Mouse (Mus musculus) heart, embryonic 14.5 days (tissue): ENCODE results near the gene 1700023F06Rik. TPM values are rescaled to one million over a fixed set of nuclear protein-coding genes. Genes with fewer than 3 reads are reported as not detected.

Experiments used
- ATAC-seq: fragments of 200-750 bp; cut with Nextera tagmentation; 2 replicates; pipeline ENCODE4 v1.8.0; 2017; ENCODE audit warnings: low read depth, moderate TSS enrichment; ENCODE audit not compliant: insufficient number of reproducible peaks, insufficient read depth, low FRiP score
- H3K27ac ChIP-seq, 2 experiments: fragments of 200-500 bp in 1 of 2; fragments of 300-500 bp in 1 of 2; sonication (generic) in 1 of 2; replicated peaks in 1 of 2; 2 replicates each; pipeline ENCODE4 v1.5.1; 2012 to 2014; ENCODE audit warnings: low read depth in 2 of 2, low read length in 2 of 2, control low read depth in 1 of 2, mild to moderate bottlenecking in 1 of 2, mixed read lengths in 1 of 2; ENCODE audit not compliant: control insufficient read depth in 1 of 2, insufficient read depth in 1 of 2
- H3K27me3 ChIP-seq: fragments of 300-500 bp; sonication (generic); 2 replicates; pipeline ENCODE4 v1.6.1; 2014; ENCODE audit warnings: mild to moderate bottlenecking, low read length, control low read depth; ENCODE audit not compliant: control insufficient read depth, insufficient read depth
- H3K36me3 ChIP-seq: fragments of 300-500 bp; sonication (generic); 2 replicates; pipeline ENCODE4 v1.6.1; 2014; ENCODE audit warnings: mild to moderate bottlenecking, control low read depth, low read length, mixed read lengths; ENCODE audit not compliant: control insufficient read depth, insufficient read depth
- H3K4me1 ChIP-seq, 2 experiments: fragments of 200-500 bp in 1 of 2; fragments of 300-500 bp in 1 of 2; sonication (generic) in 1 of 2; 2 replicates each; pipeline ENCODE4 v1.6.1; 2012 to 2014; ENCODE audit warnings: low read length in 2 of 2, control low read depth in 1 of 2, mixed read lengths in 1 of 2; ENCODE audit not compliant: control insufficient read depth in 2 of 2, insufficient read depth in 2 of 2
- H3K4me2 ChIP-seq: fragments of 300-500 bp; sonication (generic); 2 replicates; pipeline ENCODE4 v1.6.1; 2014; ENCODE audit warnings: mild to moderate bottlenecking, low read length
- H3K4me3 ChIP-seq, 2 experiments: fragments of 200-500 bp in 1 of 2; fragments of 300-500 bp in 1 of 2; sonication (generic) in 1 of 2; 2 replicates each; pipeline ENCODE4 v1.5.1; 2012 to 2014; ENCODE audit warnings: low read length in 2 of 2, mild to moderate bottlenecking in 2 of 2, control low read depth in 1 of 2, low read depth in 1 of 2, moderate library complexity in 1 of 2; ENCODE audit not compliant: control insufficient read depth in 1 of 2, insufficient read depth in 1 of 2
- H3K9ac ChIP-seq: fragments of 300-500 bp; sonication (generic); 2 replicates; pipeline ENCODE4 v1.6.1; 2014; ENCODE audit warnings: mild to moderate bottlenecking, low read length
- H3K9me3 ChIP-seq: fragments of 300-500 bp; sonication (generic); 2 replicates; pipeline ENCODE4 v1.6.1; 2016; ENCODE audit warnings: low read length, control low read depth; ENCODE audit not compliant: control insufficient read depth
- WGBS: fragments of 180-500 bp; shearing (Covaris S2); extraction: QIAGEN DNeasy Blood & Tissue Kit; methylation state at CpG from one replicate; pipeline ENCODE4 v1.1.7; 2014; 5-methylcytosine and 5-hydroxymethylcytosine counted together
- polyA plus RNA-seq: library from polyadenylated mRNA; unstranded; fragments of >200 nt; fragmentation: Nextera tagmentation; extraction: Ambion mirVana; gene quantifications from 2 replicates; pipeline ENCODE4 v1.2.1, GENCODE M21; 2014

The 1700023F06Rik gene
- polyA plus RNA-seq, 1 experiment from 2014 or later: 0.30 TPM

DNA sequence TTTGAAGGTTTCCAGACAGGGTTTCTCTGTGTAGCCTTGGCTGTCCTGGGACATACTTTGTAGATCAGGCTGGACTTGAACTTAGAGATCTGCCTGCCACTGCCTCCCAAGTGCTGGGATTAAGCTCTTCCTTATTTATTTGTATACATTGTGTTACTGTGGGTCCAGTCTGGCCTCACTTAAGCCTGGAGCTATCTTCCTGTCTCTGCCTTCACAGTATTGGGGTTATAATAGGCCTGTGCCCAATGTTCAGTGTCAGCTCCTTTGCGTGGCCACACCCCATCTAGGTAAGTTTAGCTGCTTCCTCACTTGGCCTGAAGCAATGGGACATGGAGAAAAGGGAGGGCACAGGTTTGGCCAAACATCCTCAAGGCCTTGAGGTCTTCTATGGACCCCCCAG, 31.8 kb downstream of the 1700023F06Rik start:
- H3K27ac ChIP-seq: no peak overlapping the region
- peaks cover 28 to 38% of the 10 kb centered on the region in 2 experiments for H3K4me1 ChIP-seq
- no peaks in the 10 kb centered on the region for H3K9me3 ChIP-seq
- H3K4me2 ChIP-seq: no peak overlapping the region; the same call in 1 of the 2 replicates
- H3K4me3 ChIP-seq: no peak overlapping the region
- peaks cover 5% of the 10 kb centered on the region for H3K27me3 ChIP-seq
- ATAC-seq: no peak
- 93% methylated on average over 1 of the region's 1 CpGs for WGBS
- H3K36me3 ChIP-seq: no peaks in the 10 kb centered on the region
- no peak overlapping the region for H3K9ac ChIP-seq

DNA sequence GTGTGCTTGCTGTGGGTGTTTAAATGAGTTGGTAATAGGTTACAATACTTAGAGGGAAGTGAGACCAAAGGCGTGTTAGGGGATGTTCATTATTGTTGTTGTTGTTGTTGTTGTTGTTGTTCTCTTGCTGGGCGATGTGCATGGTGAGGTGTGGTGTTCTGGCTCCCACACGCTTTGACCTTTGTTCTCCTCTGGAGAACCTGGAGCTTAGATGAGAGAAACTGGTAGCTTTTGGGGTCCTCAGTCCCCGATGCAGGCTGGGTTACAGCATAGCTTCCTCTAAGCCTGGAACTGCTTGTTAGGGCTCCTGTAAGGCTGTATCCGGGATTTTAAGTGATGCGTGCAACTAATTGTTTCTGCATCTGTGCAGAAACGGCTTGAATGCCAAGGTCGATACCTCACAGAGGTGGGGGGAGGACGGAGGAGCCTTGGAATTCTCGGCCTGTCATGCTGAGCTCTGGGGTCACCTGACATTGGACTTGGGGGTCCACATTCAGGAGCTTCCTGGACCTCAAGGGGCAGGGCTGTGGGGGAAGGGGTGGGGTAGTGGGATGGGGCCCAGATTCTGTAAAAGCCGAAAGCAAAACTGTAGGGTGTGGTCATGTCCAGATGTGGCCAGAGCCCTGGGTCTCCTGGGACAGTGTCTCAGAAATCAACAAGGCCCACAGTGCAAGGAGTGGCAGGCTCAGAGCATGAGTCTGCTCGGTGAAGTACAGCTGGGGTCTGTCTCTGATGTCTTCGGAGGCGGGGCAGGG, 32.5 kb downstream of the 1700023F06Rik start:
- no peaks in the 10 kb centered on the region for H3K36me3 ChIP-seq
- no peak overlapping the region for H3K4me3 ChIP-seq
- H3K4me2 ChIP-seq: no peak overlapping the region
- no peak for ATAC-seq
- 78% methylated on average over 14 of the region's 14 CpGs for WGBS
- peaks cover 28 to 42% of the 10 kb centered on the region in 2 experiments for H3K4me1 ChIP-seq
- H3K27ac ChIP-seq: no peak overlapping the region
- H3K27me3 ChIP-seq: peaks cover 10% of the 10 kb centered on the region
- no peak overlapping the region for H3K9ac ChIP-seq
- no peaks in the 10 kb centered on the region for H3K9me3 ChIP-seq

DNA sequence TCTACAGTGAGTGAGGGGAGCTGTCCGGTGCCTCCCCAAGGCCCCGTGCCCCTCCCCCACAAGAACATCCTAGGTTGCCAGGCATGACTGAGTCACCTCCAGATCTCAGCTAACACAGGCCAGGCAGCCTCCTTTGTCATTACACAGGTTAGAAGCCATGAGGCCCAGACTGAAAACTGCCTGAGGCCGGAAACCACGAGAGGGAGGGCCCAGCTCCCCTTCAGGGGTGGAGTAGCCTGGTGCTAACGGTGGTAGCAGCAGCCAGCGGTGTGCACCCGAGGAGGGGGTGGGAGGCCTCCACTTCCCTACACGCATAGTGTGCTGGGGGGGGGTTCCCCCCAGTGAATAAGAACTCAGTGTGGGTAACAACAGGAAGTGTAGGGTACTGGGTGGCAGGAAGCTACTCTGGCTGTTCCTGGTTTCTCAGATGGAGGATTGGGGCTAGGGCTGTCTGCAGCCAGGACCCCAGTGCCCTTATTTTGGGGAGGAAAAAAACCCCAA, 33.4 kb downstream of the 1700023F06Rik start:
- no peak overlapping the region for H3K4me2 ChIP-seq
- H3K27me3 ChIP-seq: peaks cover 18% of the 10 kb centered on the region
- H3K9me3 ChIP-seq: no peaks in the 10 kb centered on the region
- H3K4me1 ChIP-seq: peaks cover 28 to 48% of the 10 kb centered on the region in 2 experiments
- H3K4me3 ChIP-seq: no peak overlapping the region
- WGBS: 57% methylated on average over 8 of the region's 8 CpGs
- ATAC-seq: no peak
- no peaks in the 10 kb centered on the region for H3K36me3 ChIP-seq
- H3K9ac ChIP-seq: peak overlapping the region; percentile 34; the same call in 1 of the 2 replicates
- H3K27ac ChIP-seq: no peak overlapping the region

DNA sequence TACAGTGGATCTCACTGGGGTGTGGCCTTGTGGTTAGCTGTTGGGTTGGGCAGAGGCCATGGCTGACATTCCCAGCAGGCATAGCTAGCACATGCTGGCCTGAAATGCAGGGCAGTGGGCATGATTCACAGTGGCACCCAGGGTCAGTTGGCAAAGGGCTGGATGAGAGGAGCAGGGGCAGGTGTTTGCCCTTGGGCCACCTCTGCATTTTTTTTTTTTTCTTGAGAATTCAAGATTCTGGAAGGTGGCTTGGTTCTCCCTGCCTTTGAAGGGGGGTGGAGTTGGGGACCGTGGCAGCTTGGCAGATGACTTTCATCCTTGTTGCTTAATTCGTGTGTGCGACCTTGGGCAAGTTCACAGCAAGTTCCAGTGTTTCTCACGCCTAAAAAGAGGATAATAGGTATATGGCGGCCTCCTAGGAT, 33.9 kb downstream of the 1700023F06Rik start:
- Histone ChIP-seq H3K9me3 (no peaks in the 10 kb centered on the region), H3K36me3 (no peaks in the 10 kb centered on the region), H3K27me3 (peaks cover 22% of the 10 kb centered on the region), H3K9ac (no peak overlapping the region), H3K4me3 (no peak overlapping the region), H3K27ac (no peak overlapping the region), H3K4me1 (peaks cover 28 to 48% of the 10 kb centered on the region in 2 experiments), H3K4me2 (no peak overlapping the region)
- 78% methylated on average over 5 of the region's 5 CpGs for WGBS
- ATAC-seq: no peak

DNA sequence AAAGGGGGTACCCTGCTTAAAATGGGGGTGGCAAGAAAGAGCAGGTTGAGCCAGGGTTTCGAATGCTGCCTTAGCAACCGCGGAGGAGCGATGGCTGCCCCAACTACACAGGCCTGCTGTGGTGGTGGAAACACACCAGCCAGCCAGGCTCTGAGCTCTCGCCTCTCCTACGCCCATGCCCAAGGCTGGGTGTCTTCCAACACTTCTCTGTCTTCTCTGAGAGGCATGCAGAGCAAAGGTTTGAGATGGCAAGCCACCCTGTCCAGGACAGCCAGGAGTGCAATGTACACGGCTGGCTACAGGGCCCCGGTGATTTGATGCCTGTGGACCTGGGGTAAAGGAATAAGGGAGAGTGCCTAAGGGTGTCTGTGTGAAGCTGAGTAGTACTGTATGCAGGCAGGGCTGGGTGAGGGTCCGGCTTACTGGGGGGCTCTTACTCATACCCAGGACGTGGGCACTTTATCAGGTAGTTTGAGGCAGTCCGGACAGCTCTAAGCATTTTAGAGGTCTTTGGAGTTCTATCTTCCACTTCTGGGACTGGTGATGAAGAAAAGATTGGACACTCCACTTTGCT, 34.5 kb downstream of the 1700023F06Rik start:
- H3K4me2 ChIP-seq: no peak overlapping the region
- H3K36me3 ChIP-seq: no peaks in the 10 kb centered on the region

DNA sequence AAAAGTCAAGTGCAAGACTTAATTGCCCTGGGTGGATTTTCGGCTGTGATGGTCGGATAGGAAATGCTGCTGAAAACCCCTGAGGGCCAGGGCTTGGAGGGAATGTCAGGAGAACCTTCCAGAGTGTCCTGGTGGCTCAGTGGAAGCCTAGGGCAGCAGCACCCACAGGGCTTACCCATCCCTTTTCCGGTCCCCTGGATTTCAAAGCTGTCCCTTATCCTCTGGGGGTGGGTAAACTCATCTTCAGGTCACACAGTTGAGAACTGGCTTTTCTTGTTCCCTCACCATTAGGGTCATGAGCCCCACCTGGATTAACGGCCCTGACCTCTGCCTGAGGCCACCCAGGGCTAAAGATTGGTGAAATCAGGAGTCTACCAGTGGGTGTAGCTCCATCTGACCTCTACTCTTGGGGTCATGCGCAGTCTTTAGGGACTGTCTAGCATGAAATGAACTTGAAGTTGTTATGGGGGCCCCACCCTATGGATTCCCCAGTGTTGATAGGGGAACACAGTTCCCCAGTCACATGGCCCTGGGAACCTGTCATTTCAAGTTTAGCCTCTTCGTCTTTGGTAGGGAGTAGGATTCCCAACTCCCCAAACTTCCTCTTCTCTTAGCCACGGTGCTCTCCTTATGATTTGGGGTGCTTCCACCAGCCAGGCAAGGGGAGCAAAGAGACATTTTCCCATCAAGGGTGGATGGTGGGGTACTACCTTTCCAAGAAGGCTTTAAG, 35.2 kb downstream of the 1700023F06Rik start:
- 84% methylated on average over 7 of the region's 7 CpGs for WGBS
- peaks cover 28 to 47% of the 10 kb centered on the region in 2 experiments for H3K4me1 ChIP-seq
- H3K9me3 ChIP-seq: no peaks in the 10 kb centered on the region

More for the DNA sequence above, 34.5 kb downstream of the 1700023F06Rik start:
- 93% methylated on average over 11 of the region's 11 CpGs for WGBS
- no peak for ATAC-seq
- Histone ChIP-seq H3K9me3 (no peaks in the 10 kb centered on the region), H3K27ac (no peak overlapping the region), H3K4me1 (peaks cover 28 to 48% of the 10 kb centered on the region in 2 experiments), H3K27me3 (peaks cover 22% of the 10 kb centered on the region), H3K4me3 (no peak overlapping the region), H3K9ac (no peak overlapping the region)

DNA sequence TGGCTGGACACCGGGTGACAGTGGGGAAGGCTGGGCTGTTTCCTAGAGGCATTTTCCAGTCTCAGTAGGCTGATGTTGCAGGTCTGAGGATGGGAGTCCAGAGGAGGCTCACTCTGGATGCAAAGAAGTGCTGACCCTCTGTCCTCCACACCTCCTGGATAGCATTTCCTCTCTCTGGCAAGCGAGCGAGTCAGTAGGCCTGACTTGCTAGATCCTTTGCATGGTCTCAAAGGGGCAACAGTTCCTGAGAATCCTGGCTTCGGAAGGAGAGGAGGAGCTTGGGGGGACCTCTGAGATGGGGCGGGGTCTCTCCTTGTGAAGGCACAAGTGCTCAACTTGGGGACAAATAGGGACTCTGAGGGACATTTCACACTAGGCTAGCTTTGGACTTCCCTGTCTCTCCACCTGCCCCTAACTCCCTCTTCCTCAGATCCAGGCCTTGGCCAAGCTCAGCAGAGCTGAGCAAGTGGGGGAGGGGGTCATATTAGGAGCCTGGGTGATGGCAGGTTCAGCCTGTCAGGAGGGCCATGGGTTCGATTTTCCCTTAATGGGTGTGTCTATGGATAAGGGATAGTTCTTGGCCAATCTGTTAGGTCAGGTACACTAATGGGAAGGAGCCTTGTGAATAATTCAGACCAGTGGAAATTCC, 35.8 kb downstream of the 1700023F06Rik start:
- WGBS: 51% methylated on average over 6 of the region's 6 CpGs
- H3K9ac ChIP-seq: no peak overlapping the region
- H3K4me1 ChIP-seq: peaks cover 22 to 41% of the 10 kb centered on the region in 2 experiments
- no peaks in the 10 kb centered on the region for H3K36me3 ChIP-seq
- peaks cover 22% of the 10 kb centered on the region for H3K27me3 ChIP-seq
- H3K27ac ChIP-seq: no peak overlapping the region
- no peak for ATAC-seq
- no peak overlapping the region for H3K4me3 ChIP-seq
- H3K4me2 ChIP-seq: peak overlapping the region; percentile 73
- H3K9me3 ChIP-seq: no peaks in the 10 kb centered on the region

More for the DNA sequence above, 35.2 kb downstream of the 1700023F06Rik start:
- Histone ChIP-seq H3K27me3 (peaks cover 22% of the 10 kb centered on the region), H3K36me3 (no peaks in the 10 kb centered on the region), H3K27ac (no peak overlapping the region), H3K9ac (no peak overlapping the region), H3K4me3 (no peak overlapping the region), H3K4me2 (no peak overlapping the region)
- no peak for ATAC-seq
